Mouse (Mus musculus): ENCODE measurements around the gene Mrfap1. TPM values are rescaled to one million over a fixed set of nuclear protein-coding genes. Genes with fewer than 3 reads are reported as not detected.

Gene Mrfap1
- total RNA-seq, 1 experiment from 2014 or later = 658 TPM

DNA sequence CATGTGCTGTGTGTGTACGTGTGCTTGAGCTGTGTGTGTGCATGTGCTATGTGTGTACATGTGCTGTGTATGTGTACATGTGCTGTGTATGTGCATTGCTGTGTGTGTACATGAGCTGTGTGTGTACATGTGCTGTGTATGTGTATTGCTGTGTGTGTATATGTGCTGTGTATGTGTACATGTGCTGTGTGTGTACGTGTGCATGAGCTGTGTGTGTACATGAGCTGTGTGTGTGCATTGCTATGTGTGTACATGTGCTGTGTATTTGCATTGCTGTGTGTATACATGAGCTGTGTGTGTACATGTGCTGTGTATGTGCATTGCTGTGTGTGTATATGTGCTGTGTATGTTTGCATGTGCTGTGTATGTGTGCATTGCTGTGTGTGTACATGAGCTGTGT is 17.1 kb downstream of the Mrfap1 start:
- DNase-seq = no peak

DNA sequence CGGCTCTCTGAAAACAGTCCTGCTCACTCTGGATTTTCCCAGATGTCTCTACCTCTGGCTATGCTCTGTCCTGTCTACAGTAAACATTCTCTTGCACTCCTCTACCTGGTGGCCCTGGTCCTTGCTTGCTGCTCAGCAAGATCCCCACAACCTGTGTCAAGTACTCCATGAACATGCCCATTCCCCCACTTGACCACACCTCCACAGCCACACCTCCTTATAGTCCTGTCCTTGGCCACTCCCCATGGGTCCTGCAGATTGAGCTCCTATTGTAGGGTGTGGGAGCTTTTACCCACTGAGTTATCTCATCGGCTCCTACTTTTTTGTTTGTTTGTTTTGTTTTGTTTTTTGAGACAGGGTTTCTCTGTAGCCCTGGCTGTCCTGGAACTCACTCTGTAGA is 17.7 kb downstream of the Mrfap1 start:
- DNase-seq = no peak

DNA sequence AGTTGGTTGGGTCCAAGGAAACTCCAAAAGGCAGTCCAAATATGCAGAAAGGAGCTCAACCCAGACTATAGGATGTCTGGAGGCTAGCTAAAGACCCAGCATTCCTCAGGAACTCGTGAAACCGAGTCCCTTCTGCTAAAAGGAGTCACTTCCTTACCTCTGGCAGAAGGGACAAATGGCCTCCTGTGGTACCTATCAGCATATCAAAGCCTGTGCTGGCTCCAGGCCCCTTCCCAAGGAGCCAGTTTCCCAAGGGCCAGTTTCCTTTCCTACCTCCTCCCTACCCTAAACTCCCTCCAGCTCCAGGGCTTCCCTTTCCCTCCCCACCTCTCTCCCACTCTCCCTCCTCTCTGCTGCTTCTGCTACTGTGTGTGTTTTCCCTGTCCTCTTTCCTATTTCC is 19.4 kb downstream of the Mrfap1 start:
- no peak for DNase-seq

DNA sequence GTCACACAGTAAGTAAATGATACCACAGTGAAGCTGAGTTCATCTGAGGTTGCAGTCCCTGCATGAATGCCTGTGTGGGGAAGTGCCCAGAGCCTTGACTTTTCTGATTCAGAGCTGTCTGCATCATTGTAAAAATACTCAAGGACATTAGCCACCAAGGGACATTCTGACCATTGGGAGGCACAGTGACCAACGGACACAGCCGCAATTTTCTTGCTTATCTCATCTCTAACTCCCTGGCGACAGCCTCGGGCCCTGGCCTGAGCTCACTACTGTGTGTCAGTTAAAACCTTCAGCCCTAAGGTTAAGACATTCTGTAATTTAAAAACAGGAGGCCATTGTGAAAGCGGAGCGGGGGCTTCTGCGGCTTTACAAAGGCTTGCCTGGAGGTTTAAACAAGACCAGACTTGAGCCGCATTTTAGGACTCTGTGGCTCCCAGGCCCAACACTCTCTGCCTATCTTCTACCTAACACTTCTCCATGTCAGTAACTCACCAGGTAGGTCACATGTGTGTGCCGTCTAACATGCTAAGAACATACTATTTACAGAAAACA is 20.5 kb downstream of the Mrfap1 start:
- DNase-seq = peak; percentile 64

DNA sequence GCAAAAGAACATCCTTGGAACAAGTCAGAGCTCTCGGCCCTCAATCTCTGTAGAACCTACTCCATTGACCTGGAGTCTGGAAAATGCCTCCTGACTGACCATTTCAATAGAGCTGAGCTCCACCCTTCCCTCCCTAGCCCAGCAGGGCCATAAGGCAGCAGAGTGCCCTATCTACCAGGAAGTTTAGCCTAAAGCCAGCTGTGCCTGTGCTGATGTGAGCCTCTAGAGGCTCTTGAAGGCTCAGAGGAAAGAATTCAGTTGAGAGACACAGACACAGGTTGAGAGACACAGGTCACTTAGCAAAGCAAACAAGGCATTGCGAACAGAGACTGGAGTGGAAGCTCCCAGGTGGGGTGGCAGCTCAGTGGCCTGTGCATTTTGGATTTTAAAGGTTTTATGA is 21.3 kb downstream of the Mrfap1 start:
- no peak for DNase-seq

DNA sequence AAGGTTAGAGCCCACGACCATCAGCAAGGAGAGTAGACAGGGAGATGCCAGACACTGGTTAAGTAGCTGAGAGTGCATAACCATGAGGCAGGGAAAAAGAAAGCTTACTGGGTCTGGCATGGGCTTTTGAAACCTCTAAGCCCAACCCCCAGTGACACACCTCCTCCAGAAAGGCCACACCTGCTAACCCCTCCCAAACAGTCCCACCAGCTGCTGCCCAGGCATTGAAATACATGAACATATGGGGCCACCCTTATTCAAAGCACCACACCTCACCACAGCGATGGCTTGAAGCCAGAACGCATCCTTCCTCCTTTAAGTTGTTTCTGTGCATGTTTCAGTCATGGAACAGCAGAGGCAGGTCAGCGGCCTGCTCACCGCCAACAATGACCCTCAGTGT is 24.0 kb downstream of the Mrfap1 start:
- DNase-seq = no peak

DNA sequence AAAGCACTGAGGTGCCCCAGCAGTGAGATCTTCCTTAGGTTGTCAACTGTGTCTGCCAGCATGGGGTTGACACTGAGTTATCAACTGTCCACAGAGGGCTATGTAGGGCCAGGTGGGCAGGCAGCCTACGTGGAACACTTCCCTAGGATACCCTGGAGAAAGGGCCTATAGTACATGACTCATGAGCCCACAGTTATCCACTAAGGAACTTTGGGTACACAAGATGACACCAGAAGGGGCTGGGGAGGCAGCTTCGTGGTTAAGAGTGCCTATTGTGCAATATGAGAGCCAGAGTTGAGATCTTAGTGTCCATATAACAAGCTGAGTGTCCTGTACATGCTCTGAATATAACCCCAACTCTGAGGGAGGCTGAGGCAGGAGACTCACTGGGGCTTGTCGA is 27.0 kb downstream of the Mrfap1 start:
- no peak for DNase-seq

DNA sequence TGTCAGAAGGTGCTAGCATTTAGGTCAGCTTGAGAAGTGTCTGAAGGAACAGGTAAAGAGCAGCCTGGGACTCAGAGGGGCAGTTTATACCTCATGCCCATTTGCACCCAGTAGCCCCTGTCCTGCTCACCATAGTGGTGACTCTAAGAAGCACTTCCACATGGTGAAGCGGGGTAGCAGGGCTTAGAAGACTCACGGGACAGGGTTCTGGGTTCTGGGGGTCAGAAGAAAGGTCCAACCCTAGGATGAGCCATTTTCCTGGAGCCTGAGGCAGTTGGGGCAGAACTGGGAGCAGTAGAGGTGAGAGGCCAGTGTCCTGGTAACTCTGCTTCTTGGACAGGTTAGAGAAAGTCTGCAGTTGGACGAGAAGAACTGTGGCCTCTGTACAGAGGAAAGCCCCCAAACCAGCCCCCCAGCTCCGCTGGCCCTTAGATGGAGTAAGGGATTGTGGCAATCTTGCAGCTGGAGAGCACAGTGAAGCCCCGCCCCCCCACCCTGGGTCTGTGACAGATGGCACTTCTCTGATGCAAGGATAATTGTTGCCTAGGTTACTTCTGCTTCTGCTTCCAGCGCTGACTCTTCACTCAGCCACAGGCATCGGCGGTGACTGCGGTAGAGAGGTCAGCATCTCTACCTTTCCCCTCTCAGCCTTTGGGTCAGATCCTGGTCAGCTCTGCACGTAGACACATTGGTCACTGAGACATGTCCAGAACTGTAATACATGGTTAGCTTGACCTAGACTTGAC is 29.4 kb downstream of the Mrfap1 start:
- no peak for DNase-seq

DNA sequence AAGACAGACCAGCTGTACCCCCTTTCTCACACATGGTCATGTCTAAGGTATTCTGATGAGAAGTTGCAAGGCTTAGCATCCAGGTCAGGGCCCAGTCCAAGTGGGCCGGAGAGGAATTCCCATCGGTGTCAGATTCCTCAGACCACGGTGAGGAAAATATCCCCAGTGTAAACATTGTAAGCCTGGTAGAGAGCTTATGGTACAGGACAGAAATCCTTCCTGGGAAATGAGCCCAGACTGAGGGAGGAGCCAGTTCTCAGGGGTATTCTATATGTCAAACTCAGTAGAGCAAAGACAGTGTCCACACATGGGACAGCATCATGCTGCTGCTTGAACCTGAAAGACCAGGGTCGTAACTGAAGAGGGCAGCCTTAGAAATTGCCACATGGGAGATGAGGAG is 36.7 kb downstream of the Mrfap1 start:
- no peak for DNase-seq

DNA sequence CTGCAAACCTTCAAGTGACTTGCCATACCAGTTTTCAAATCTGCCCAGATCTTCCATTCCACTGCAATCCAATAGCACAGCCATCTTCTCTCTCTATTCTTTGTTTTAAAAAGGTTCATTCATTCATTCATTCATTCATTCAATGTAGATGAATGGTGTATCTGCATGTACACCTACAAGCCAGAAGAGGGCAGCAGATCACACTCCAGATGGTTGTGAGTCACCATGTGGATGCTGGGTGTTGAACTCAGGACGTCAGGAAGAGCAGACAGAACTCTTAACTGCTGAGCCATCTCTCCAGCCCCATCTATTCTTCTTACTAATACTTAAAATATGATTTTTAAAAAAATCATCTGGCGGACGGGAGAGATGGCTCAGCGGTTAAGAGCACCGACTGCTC is 39.5 kb downstream of the Mrfap1 start:
- no peak for DNase-seq

DNA sequence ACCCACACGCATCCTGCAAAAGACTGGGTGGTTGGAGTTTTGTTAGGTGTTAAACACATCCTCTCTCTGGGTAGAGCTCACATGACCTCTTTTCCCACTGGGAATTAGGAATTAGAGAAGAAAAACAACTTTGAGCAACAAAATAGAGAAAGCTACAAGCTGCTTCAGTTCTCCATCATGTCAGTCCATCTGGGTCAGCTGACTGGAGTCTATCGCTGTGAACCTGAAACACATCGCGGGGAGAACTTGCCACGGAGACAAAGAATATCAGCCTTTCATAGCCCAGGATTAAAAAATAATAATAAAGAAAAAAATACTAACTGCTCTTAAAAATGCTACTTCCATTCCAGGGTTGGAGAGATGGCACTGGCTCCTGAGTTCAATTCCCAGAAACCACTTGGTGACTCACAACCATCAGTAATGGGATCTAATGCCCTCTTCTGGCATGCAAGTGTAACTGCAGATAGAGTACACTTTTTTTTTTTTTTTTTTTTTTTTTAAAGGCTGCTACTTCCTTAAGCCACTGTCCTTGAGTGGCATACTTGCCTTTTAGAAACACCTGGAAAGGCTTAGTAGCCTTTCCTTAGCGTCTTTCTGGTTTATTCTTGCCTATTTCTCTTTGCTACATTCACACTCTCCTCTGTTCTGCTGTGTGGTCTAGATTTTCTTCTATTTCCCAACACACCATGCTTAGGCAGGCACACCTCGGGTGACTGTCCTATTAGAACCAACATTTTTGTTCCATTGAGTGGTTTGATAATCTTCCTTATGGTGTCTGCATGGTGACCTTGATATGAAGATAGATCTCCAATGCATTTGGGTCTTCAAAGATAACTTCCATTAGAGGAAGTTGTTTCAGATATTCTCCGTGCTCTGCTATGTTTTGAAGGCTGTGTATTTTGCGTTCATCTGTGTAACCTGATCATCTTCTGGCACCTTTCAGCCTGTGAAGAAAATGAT is 46.2 kb downstream of the Mrfap1 start:
- DNase-seq = no peak

DNA sequence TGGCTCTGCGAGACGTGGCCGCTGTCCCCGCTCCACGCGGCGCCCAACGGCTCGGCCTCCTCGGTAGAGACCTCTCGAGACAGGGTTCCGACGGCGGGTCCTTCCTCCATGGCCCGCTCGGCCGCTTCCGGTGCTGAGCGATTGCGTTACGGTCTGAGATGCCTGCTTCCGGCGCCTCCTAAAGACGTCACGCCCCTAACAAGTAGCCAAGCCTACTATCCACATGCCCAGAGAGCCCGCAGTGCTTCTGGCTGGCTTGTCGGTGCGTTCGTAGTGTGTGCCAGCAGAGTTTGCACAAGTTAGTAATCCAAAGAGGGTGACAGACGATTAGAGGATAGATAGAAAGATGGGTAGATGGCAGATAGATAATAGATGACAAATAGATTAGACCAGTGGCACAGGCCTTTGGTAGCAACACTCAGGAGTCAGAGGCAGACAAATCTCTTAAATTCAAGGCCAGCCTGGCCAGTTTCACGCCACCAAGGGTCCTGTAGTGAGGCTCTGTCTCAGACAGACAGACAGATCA is 48.0 kb downstream of the Mrfap1 start, which contains the start of gene Bloc1s4:
Gene Bloc1s4 (minus strand): TSS at position 115 of the 526 bp plus-strand sequence.
- peak; percentile 91 for DNase-seq

DNA sequence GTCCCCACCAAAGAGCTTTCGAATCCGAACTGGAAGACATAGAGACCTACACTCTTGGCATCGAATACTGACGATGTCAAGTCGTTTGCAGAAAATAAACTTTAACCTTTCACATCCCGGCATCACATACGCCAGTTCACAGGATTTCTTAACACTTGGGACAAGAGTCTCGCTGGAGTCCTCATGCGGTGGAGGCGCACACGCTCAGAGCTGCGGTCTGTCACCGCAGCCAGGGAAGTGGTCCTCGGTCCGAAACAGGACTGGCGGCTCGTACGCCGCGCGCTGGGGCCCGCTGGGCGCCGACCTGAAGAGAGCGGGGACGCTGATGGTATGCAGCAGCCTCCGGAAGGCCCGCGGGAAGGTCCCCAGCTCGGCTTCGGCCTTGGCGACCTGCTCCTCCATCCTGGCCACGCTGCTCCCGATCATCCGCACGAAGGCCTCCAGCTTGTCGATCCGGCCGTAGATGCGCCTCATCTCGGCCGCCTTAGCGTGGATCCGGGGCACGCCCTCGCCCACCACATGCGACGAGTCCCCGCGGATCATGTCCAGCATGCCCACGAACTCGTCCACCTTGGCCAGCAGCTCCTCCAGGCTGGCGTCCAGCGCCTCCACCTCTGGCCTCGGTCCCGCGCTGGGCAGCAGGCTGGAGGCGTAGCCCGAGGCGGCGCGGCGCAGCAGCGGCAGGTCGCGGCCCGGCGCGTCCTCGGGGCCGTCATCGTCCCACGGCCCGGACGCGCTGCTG is 48.6 kb downstream of the Mrfap1 start:
- no peak for DNase-seq

DNA sequence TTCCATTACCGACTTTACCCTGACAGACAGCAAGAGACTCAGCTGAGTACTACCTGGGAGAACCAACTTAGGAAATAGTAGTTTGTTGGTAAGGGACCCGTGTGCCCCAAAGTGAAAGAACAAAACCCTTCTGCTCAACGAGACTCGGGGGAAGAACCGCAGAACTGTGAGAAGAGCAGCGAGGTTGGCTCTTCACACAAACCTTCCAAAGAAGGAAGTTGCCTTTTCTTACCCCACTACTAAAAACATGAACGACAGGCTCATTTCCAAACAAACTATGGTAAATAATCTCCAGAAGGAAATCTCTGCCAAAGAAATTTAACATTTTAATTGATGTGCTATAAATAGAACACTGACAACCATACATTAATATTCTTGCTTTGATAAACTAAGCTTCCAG is 49.5 kb downstream of the Mrfap1 start:
- no peak for DNase-seq

Other genes with a start within 250 kb of the Mrfap1 start
- gene Tbc1d14, start 203.5 kb downstream of the Mrfap1 start, total RNA-seq (2021) = 31.5 and 42.4 TPM in 2 replicates
- 63.3 and 73.0 TPM in 2 replicates for gene D5Ertd579e, start 100.7 kb downstream of the Mrfap1 start, total RNA-seq (2021)
- 25.7 and 30.4 TPM in 2 replicates for gene Bloc1s4, start 48.1 kb downstream of the Mrfap1 start, total RNA-seq (2021)
- 60.2 and 64.4 TPM in 2 replicates for gene Man2b2, start 33.9 kb upstream of the Mrfap1 start, total RNA-seq (2021)
- gene Ppp2r2c, start 71.7 kb upstream of the Mrfap1 start, total RNA-seq (2021) = 4.7 and 7.5 TPM in 2 replicates
- 49.0 and 64.9 TPM in 2 replicates for gene Wfs1, start 192.4 kb upstream of the Mrfap1 start, total RNA-seq (2021)